Mouse (Mus musculus) heart, adult 2 months (tissue): ENCODE measurements at regions not wholly inside any gene's neighbourhood (a gene's known extent, or its start where the extent isn't known, plus 50 kb on each side); places are given as distances from the start of the nearest gene placed in this dataset.

Experiments
- CTCF ChIP-seq: fragments of 200-600 bp; IDR thresholded peaks from 2 replicates; pipeline ENCODE4 v1.8.1; 2022; ENCODE audit warnings: antibody characterized with exemption, mild to moderate bottlenecking, moderate library complexity
- EP300 ChIP-seq: fragments of 200-500 bp; IDR thresholded peaks from 2 replicates; pipeline ENCODE4 v1.6.1; 2011; ENCODE audit warnings: low read depth, low read length, control low read depth; ENCODE audit not compliant: insufficient read depth
- POLR2A ChIP-seq: fragments of 200-500 bp; IDR thresholded peaks from 2 replicates; pipeline ENCODE4 v1.6.1; 2011; ENCODE audit warnings: mild to moderate bottlenecking, low read depth, low read length, control low read depth; ENCODE audit not compliant: insufficient read depth

DNA sequence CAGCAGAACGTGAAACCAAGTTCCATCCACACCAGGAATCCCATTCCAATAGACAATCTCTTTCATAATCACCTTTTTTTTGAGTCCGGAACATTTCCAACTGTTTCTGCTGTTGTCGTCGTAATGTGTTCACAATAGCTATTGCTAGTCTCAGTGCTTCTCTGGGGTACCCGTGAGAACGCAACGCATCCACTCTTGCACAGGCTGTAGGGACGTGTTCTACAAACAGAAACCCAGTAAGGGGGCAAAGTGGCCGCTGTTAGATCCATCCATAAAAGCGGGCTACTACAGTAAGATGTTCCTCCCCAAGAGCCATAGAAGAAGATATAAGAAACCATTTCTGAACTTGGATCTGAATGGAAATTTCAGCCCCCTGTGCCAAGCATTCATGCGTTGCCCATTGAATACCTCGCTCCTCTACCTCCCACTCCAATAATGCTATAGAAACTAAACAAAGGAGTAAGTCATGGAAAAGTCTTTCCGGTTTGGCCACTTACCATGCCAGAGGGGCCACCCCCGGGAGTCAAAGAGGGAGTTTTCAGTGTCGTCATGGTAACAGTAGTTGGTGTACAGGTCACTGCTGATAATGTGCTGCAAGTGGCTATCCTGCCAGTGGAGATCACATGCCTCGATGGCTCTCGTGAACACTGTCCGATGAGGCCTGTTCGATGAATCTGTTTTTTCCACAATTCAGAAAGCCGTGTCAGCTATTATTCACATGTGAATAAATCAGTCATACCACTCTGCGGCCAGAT is 300.6 kb upstream of the Smim15 start:
- TF ChIP-seq CTCF (no peak), POLR2A (no peak), EP300 (no peak)
